Mouse (Mus musculus) CH12.LX (cell line): ENCODE data around the gene Nfix. TPM values are rescaled to one million over a fixed set of nuclear protein-coding genes. Genes with fewer than 3 reads are reported as not detected.

Experiments
- DNase-seq: peaks from one replicate; pipeline ENCODE4 v3.0.0-alpha.2; 2013; ENCODE audit errors: extremely low read depth
- H3K27ac ChIP-seq: 2 replicates; pipeline ENCODE4 v1.5.1; 2012; ENCODE audit warnings: low read depth, mild to moderate bottlenecking, control low read depth, moderate library complexity; ENCODE audit not compliant: insufficient read depth
- H3K27me3 ChIP-seq: replicated peaks from 2 replicates; pipeline ENCODE3; 2012; ENCODE audit warnings: inconsistent platforms
- H3K36me3 ChIP-seq, 2 experiments: replicated peaks in 1 of 2; 2 replicates each; pipeline versions ENCODE3 to v1.6.1; 2012; ENCODE audit warnings: inconsistent platforms in 1 of 2, low read length in 1 of 2, mild to moderate bottlenecking in 1 of 2, mixed read lengths in 1 of 2, moderate library complexity in 1 of 2; ENCODE audit not compliant: control insufficient read depth in 1 of 2, insufficient read depth in 1 of 2
- H3K4me1 ChIP-seq, 2 experiments: 2 replicates each; pipeline ENCODE4 v1.6.1; 2012; ENCODE audit warnings: inconsistent platforms in 1 of 2, moderate library complexity in 1 of 2; ENCODE audit not compliant: insufficient read depth in 2 of 2, control insufficient read depth in 1 of 2
- H3K4me2 ChIP-seq: 2 replicates; pipeline ENCODE4 v1.6.1; 2012; ENCODE audit warnings: low read depth, mild to moderate bottlenecking, control low read depth; ENCODE audit not compliant: poor library complexity, insufficient read depth, severe bottlenecking
- H3K4me3 ChIP-seq, 3 experiments: fragments of 150-350 bp in 1 of 3; sonication (generic) in 1 of 3; replicated peaks in 1 of 3; 2 replicates each; pipeline versions ENCODE3 to v1.5.1; 2011 to 2012; ENCODE audit warnings: low read depth in 2 of 3, low read length in 2 of 3, mild to moderate bottlenecking in 2 of 3, moderate library complexity in 2 of 3, control low read depth in 1 of 3, improper control_type of control experiment in 1 of 3, inconsistent platforms in 1 of 3, mixed read lengths in 1 of 3; ENCODE audit not compliant: poor library complexity in 1 of 3
- H3K79me2 ChIP-seq: replicated peaks from 2 replicates; pipeline ENCODE4 v1.6.1; 2012; ENCODE audit warnings: mild to moderate bottlenecking, moderate library complexity; ENCODE audit not compliant: control insufficient read depth, poor library complexity, insufficient read depth, severe bottlenecking; ENCODE audit errors: extremely low read depth
- H3K9ac ChIP-seq: 2 replicates; pipeline ENCODE4 v1.6.1; 2012; ENCODE audit warnings: low read depth, mild to moderate bottlenecking, control low read depth, moderate library complexity; ENCODE audit not compliant: insufficient read depth
- H3K9me3 ChIP-seq: replicated peaks from 2 replicates; pipeline ENCODE3; 2012; ENCODE audit warnings: low read length, inconsistent platforms, mixed read lengths
- BHLHE40 ChIP-seq: IDR thresholded peaks from 2 replicates; pipeline ENCODE4 v1.6.1; 2011; ENCODE audit warnings: mild to moderate bottlenecking, low read depth, low read length, improper control_type of control experiment
- CHD2 ChIP-seq: IDR thresholded peaks from 2 replicates; pipeline ENCODE4 v1.6.1; 2011; ENCODE audit warnings: low read length, improper control_type of control experiment
- CTCF ChIP-seq, 2 experiments: IDR thresholded peaks in 1 of 2; conservative IDR thresholded peaks in 1 of 2; 2 replicates each; pipeline ENCODE4 v1.5.1; 2011 to 2012; ENCODE audit warnings: low read depth in 2 of 2, low read length in 2 of 2, improper control_type of control experiment in 1 of 2, inconsistent platforms in 1 of 2, mild to moderate bottlenecking in 1 of 2, moderate library complexity in 1 of 2
- E2F4 ChIP-seq: IDR thresholded peaks from 2 replicates; pipeline ENCODE4 v1.6.1; 2011; ENCODE audit warnings: low read depth, low read length, improper control_type of control experiment; ENCODE audit not compliant: insufficient replicate concordance
- EP300 ChIP-seq: IDR thresholded peaks from 2 replicates; pipeline ENCODE4 v1.6.1; 2011; ENCODE audit warnings: low read length, improper control_type of control experiment
- ETS1 ChIP-seq: conservative IDR thresholded peaks from 2 replicates; pipeline ENCODE4 v1.6.1; 2012; ENCODE audit warnings: low read depth, mild to moderate bottlenecking, inconsistent platforms, low read length, improper control_type of control experiment, moderate library complexity
- JUN ChIP-seq: IDR thresholded peaks from 2 replicates; pipeline ENCODE4 v1.6.1; 2011; ENCODE audit warnings: low read depth, mild to moderate bottlenecking, low read length, improper control_type of control experiment, moderate library complexity; ENCODE audit not compliant: insufficient read depth
- JUND ChIP-seq: conservative IDR thresholded peaks from 2 replicates; pipeline ENCODE4 v1.6.1; 2011; ENCODE audit warnings: low read depth, low read length, improper control_type of control experiment
- MXI1 ChIP-seq: IDR thresholded peaks from 2 replicates; pipeline ENCODE4 v1.6.1; 2011; ENCODE audit warnings: mild to moderate bottlenecking, low read depth, low read length, improper control_type of control experiment
- MYC ChIP-seq: IDR thresholded peaks from 2 replicates; pipeline ENCODE4 v1.6.1; 2011; ENCODE audit warnings: low read depth, mild to moderate bottlenecking, improper control_type of control experiment, low read length
- PAX5 ChIP-seq: IDR thresholded peaks from 2 replicates; pipeline ENCODE4 v1.6.1; 2012; ENCODE audit warnings: low read length, inconsistent platforms, mixed read lengths
- TCF12 ChIP-seq: IDR thresholded peaks from 2 replicates; pipeline ENCODE4 v1.6.1; 2014; ENCODE audit warnings: low read depth, mild to moderate bottlenecking, inconsistent platforms, low read length, improper control_type of control experiment
- UBTF ChIP-seq: IDR thresholded peaks from 2 replicates; pipeline ENCODE4 v1.6.1; 2012; ENCODE audit warnings: low read depth, mild to moderate bottlenecking, inconsistent platforms, low read length, improper control_type of control experiment, moderate library complexity
- ZMIZ1 ChIP-seq: IDR thresholded peaks from 2 replicates; pipeline ENCODE4 v1.6.1; 2012; ENCODE audit warnings: low read depth, mild to moderate bottlenecking, inconsistent platforms, low read length, improper control_type of control experiment
- dilution Hi-C: fragments of 300-500 bp; cut with MboI; formaldehyde crosslinking; loops from 2 replicates; pipeline ENCODE4 v1.14.3; 2020; ENCODE audit warnings: low sequenced_read_pairs; ENCODE audit not compliant: extremely low pct_unique_long_range_greater_than_20kb, extremely low pct_ligation_motif_present
- in situ Hi-C: fragments of 300-500 bp; cut with MboI; formaldehyde crosslinking; loops from 3 replicates; pipeline ENCODE4 v1.14.3; 2019; ENCODE audit warnings: low sequenced_read_pairs, low pct_ligation_motif_present, low pct_unique_long_range_greater_than_20kb, mixed read lengths
- polyA plus RNA-seq: library from polyadenylated mRNA; unstranded; fragments of >175 nt; gene quantifications from 2 replicates; pipeline ENCODE4 v1.2.1, GENCODE M21; 2012; ENCODE audit warnings: low read depth; ENCODE audit not compliant: insufficient read length
- total RNA-seq, 2 experiments: library from RNA; depleted of rRNA; stranded (reverse); fragments of 300-350 nt in 1 of 2; fragments of >200 nt in 1 of 2; gene quantifications; 2 replicates each; pipeline ENCODE4 v1.2.3; 2012 to 2014

Gene Nfix
- total and polyA plus RNA-seq, 3 experiments = 0.09 to 10.5 (median 1.1) TPM

DNA sequence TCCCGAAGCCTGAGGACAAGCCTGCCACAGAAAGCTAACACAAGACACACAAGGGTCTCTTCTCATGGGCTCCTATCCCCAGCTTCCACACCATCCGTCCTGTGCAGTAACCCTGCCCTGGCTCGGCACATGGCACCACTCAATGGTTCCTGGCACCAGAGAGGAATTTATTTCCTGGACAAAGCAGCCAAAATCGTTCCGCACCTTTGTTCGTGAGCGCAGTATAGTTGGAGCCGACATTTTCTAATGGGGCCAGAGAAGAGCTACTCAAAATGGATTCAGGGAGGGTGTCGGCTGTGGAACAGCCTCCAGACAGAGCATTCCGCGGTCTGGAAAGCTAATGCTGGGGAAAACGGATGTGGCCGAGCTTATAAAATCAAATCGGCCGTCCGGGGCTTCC is 50.6 kb downstream of the Nfix start:
- Histone ChIP-seq H3K4me3 (no peak overlapping the region), H3K4me1 (peaks cover 7 to 9% of the 10 kb centered on the region in 2 experiments), H3K36me3 (no peaks in the 10 kb centered on the region), H3K27ac (no peak overlapping the region), H3K9me3 (no peaks in the 10 kb centered on the region), H3K27me3 (peaks cover 77% of the 10 kb centered on the region), H3K9ac (no peak overlapping the region), H3K4me2 (no peak overlapping the region), H3K79me2 (no peaks in the 10 kb centered on the region)
- TF ChIP-seq JUND (no peak), CHD2 (no peak), PAX5 (no peak), UBTF (no peak), ZMIZ1 (no peak), ETS1 (no peak), MYC (no peak), CTCF (conservative IDR thresholded peaks at IDR 0.05 in 1 of 2, IDR thresholded peaks at IDR 0.05 in 1 of 2; ENCODE audit: low read depth in 2 of 2, low read length in 2 of 2) (no peak), TCF12 (no peak), MXI1 (no peak), BHLHE40 (no peak), E2F4 (no peak), JUN (no peak)
- no peak for DNase-seq
- dilution Hi-C loops = no loop called here
- in situ Hi-C loops = no loop called here

DNA sequence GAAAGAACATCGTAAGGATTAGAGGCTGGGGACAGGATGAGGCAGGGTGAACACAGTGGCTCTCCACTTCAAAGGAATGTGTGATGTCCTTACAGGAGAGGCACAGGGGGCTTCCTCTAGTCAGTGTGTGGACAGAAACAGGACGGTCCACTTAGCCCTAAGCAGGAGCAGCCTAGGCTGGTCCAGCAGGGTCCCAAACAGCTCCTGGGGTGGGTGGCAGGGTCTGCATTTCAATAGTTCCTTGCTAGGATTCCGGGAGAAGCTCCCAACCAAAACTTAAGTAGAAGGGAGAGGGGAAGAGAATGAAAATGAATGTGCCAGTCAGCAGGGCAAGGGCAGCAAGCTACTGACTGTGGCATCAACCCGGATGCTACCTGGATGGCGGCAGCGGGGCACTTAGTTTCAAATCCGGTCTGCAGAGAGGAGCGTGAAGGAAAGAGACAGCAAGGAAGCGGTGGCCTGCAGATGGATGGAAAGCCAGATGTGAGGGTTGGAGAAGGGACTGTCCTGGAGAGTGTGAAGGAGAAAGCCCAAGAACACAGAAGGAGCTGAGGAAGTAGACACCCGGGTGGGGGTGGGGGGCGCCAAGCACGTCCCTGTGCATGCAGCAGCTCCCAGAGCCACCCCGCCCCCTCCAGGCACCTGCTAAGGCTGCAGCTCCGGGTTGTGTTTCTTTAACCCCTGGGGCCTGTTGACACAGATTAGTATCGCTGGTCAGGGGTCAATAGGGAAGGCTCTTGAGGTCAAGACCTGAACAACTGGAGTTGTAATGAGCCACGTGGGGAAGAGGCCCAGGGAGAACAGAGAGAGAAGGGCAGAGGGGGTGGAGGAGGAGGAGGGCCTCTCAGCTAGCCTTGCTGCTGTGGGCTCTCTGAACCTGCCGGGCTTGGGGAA is 54.9 kb downstream of the Nfix start:
- no peak for DNase-seq
- no peak overlapping the region for H3K4me3 ChIP-seq
- in situ Hi-C loops = no loop called here
- no peaks in the 10 kb centered on the region for H3K9me3 ChIP-seq
- no peak overlapping the region for H3K27ac ChIP-seq
- peaks cover 7 to 9% of the 10 kb centered on the region in 2 experiments for H3K4me1 ChIP-seq
- peaks cover 77% of the 10 kb centered on the region for H3K27me3 ChIP-seq
- dilution Hi-C loops = no loop called here
- no peaks in the 10 kb centered on the region for H3K36me3 ChIP-seq
- H3K79me2 ChIP-seq = no peaks in the 10 kb centered on the region
- peak overlapping the region; percentile 24; the same call in 1 of the 2 replicates for H3K4me2 ChIP-seq
- no peak overlapping the region for H3K9ac ChIP-seq
- TF ChIP-seq CHD2 (peak; percentile 56; the same call in 1 of the 2 replicates), BHLHE40 (no peak), EP300 (no peak)
- TF ChIP-seq, all 38 proteins: peak for 1
